Mouse (Mus musculus) forebrain, embryonic 14.5 days (tissue): ENCODE data around the gene Lrtm2. TPM values are rescaled to one million over a fixed set of nuclear protein-coding genes. Genes with fewer than 3 reads are reported as not detected.

Experiments
- ATAC-seq: fragments of 200-750 bp; cut with Nextera tagmentation; 2 replicates; pipeline ENCODE4 v1.8.0; 2017; ENCODE audit warnings: mild to moderate bottlenecking, moderate library complexity
- DNase-seq: peaks from one replicate; pipeline ENCODE4 v3.0.0-alpha.2; 2015; ENCODE audit warnings: low spot score
- H3K27ac ChIP-seq: fragments of 300-500 bp; sonication (generic); 2 replicates; pipeline ENCODE4 v1.5.1; 2014; ENCODE audit warnings: low read depth, mild to moderate bottlenecking, control low read depth, low read length, moderate library complexity
- H3K27me3 ChIP-seq: fragments of 300-500 bp; sonication (generic); replicated peaks from 2 replicates; pipeline ENCODE4 v1.6.1; 2014; ENCODE audit warnings: low read length, control low read depth, mixed read lengths; ENCODE audit not compliant: control insufficient read depth, insufficient read depth
- H3K36me3 ChIP-seq: fragments of 300-500 bp; sonication (generic); 2 replicates; pipeline ENCODE4 v1.6.1; 2014; ENCODE audit warnings: low read length, control low read depth; ENCODE audit not compliant: control insufficient read depth, insufficient read depth
- H3K4me1 ChIP-seq: fragments of 300-500 bp; sonication (generic); 2 replicates; pipeline ENCODE4 v1.6.1; 2014; ENCODE audit warnings: antibody characterized with exemption, low read length, control low read depth; ENCODE audit not compliant: control insufficient read depth, insufficient read depth
- H3K4me2 ChIP-seq: fragments of 300-500 bp; sonication (generic); 2 replicates; pipeline ENCODE4 v1.6.1; 2014; ENCODE audit warnings: mild to moderate bottlenecking, control low read depth, low read length
- H3K4me3 ChIP-seq: fragments of 300-500 bp; sonication (generic); 2 replicates; pipeline ENCODE4 v1.5.1; 2014; ENCODE audit warnings: low read depth, low read length, control low read depth
- H3K9ac ChIP-seq: fragments of 300-500 bp; sonication (generic); 2 replicates; pipeline ENCODE4 v1.6.1; 2014; ENCODE audit warnings: mild to moderate bottlenecking, low read length, control low read depth, moderate library complexity
- H3K9me3 ChIP-seq: fragments of 300-500 bp; sonication (generic); replicated peaks from 2 replicates; pipeline ENCODE4 v1.6.1; 2016; ENCODE audit warnings: low read length, control low read depth, mixed read lengths; ENCODE audit not compliant: control insufficient read depth
- WGBS: fragments of 180-500 bp; shearing (Covaris S2); extraction: QIAGEN DNeasy Blood & Tissue Kit; methylation state at CpG from one replicate; pipeline ENCODE4 v1.1.7; 2014; 5-methylcytosine and 5-hydroxymethylcytosine counted together
- polyA plus RNA-seq: library from polyadenylated mRNA; unstranded; fragments of >200 nt; fragmentation: Nextera tagmentation; extraction: Ambion mirVana; gene quantifications from 2 replicates; pipeline ENCODE4 v1.2.1, GENCODE M21; 2014

The Lrtm2 gene
- polyA plus RNA-seq, 1 experiment from 2014 or later: 2.7 TPM

DNA sequence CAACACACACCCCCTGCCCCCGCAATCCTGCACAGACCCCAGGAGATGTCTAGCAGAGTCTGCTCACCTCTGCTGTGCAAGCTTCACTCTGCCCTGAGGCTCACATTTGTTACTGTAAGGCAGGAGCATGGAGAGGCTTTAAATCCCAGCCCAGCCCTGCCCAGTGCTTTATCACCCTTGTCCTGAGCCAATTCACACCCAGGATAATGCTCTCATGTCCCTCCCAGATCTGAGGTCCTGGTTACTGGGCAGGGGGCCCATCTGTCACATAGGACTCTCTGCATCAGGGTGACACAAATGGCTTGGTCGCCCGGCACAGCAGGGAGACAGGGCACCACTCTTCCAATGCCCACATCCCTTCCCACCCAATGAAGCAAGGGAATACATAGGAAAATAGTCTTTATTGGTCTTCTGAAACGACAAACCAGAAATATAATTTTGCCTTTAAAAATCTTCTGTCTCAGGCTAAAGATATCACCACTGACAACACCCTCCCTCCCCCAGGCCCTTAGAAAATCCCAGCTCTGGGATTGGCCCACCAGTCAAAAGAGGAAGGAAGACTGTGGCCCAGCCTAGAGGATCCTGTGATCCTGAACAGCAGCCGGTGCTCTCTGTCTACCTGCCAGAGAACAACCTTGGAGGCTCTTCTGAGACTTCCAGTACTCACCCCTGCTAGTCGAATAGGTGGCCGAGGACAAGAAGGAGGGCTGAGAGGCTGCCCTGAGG is 15.7 kb downstream of the Lrtm2 start:
- Histone ChIP-seq H3K4me3 (no peak overlapping the region), H3K27me3 (no peaks in the 10 kb centered on the region), H3K9me3 (no peaks in the 10 kb centered on the region), H3K4me1 (peaks cover 23% of the 10 kb centered on the region), H3K9ac (no peak overlapping the region), H3K4me2 (no peak overlapping the region), H3K36me3 (no peaks in the 10 kb centered on the region), H3K27ac (no peak overlapping the region)
- ATAC-seq: no peak
- no peak for DNase-seq
- WGBS: 72% methylated on average over 7 of the region's 7 CpGs

DNA sequence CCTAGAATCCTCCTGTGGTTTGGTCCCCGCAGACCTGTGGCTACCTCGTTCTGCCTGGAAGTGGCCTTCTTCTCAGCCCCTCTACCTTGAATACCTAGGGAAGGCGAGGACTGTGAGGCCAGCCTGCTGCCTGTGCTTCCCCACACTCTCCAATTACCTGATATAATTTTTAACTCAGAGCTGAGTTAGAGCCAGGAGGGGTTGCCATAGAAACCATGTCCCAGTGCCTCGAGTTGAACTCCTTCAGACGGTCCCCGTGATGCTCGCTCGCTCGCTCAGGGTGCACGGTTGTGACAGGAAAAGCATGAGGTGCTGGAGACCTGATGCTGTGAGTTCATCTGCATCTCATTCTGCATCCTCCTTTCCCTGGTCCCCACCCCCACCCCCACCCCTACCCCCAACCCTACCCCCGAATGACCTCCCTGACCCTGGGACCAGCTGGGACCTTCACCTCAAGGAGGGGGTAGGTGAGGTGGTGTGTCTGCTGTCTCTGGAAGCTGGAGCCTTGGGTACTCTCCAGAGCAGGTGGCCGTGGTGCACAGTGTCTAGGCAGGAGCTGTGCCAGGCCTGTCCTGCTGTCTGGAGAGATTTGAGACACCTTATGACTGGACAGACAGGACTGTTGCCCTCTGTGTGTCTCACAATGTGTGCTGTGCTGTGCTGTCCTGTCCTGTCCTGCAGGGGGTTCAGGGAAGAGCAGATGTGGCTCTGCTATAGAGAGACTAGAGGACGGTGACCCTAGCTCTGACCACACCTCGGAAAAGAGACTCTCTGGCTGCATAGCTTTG is 16.8 kb downstream of the Lrtm2 start:
- Histone ChIP-seq H3K27me3 (no peaks in the 10 kb centered on the region), H3K4me1 (peaks cover 23% of the 10 kb centered on the region), H3K27ac (peak overlapping the region; percentile 60), H3K36me3 (no peaks in the 10 kb centered on the region), H3K4me2 (no peak overlapping the region), H3K9ac (no peak overlapping the region), H3K4me3 (no peak overlapping the region), H3K9me3 (no peaks in the 10 kb centered on the region)
- ATAC-seq: peak; percentile 74
- 52% methylated on average over 14 of the region's 14 CpGs for WGBS
- DNase-seq: peak; percentile 76

DNA sequence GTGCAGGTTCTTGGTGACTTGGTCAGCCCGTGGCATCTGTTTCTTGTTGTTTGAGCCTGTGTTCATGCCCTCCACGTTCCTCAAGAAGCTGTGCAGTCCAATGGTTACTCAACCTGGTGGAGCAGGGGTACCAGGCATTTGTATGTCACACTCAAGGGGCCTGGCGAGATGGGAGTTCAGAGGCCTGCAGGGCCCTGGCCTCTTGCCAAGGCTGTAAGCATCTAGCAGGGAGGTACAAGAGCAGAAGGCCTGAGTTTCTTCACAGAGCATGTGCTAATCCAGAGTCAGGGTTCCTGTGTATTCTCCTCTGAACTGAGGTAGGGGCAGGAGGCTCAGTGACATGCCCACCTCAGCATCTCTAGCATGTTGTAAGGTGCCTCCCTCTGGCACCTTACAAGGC is 17.5 kb downstream of the Lrtm2 start:
- H3K9me3 ChIP-seq: no peaks in the 10 kb centered on the region
- ATAC-seq (0 out of 2 replicates have a peak, but pooled peaks have one; percentile 9), DNase-seq (peak; percentile 39)
- no peak overlapping the region for H3K9ac ChIP-seq
- H3K27me3 ChIP-seq: no peaks in the 10 kb centered on the region
- H3K36me3 ChIP-seq: no peaks in the 10 kb centered on the region
- no peak overlapping the region for H3K4me3 ChIP-seq
- WGBS: 59% methylated on average over 3 of the region's 3 CpGs
- H3K4me1 ChIP-seq: peaks cover 19% of the 10 kb centered on the region
- peak overlapping the region; percentile 60 for H3K27ac ChIP-seq
- no peak overlapping the region for H3K4me2 ChIP-seq

DNA sequence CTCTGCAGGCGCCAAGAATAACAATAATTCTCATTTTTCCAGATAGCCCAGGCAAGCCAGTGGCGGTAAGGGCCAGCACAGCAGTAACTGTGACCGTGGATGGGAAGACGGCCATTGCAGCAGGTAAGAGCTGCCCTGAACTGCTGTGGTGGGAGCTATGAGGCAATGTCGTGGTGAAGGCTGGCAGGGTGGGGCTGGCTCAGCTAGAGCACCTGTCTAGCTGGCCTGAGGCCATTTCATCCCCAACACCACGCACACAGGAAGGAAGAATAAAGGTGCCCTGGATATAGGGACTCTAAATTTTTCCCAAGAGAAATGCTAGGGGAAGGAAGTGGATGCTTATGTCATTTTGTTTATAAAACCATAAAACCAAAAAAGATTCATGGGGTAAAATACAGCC is 18.2 kb downstream of the Lrtm2 start:
- H3K9me3 ChIP-seq: no peaks in the 10 kb centered on the region
- 91% methylated on average over 6 of the region's 6 CpGs for WGBS
- ATAC-seq: no peak
- no peaks in the 10 kb centered on the region for H3K36me3 ChIP-seq
- no peak overlapping the region for H3K4me2 ChIP-seq
- no peak for DNase-seq
- no peak overlapping the region for H3K9ac ChIP-seq
- no peaks in the 10 kb centered on the region for H3K27me3 ChIP-seq
- peaks cover 15% of the 10 kb centered on the region for H3K4me1 ChIP-seq
- no peak overlapping the region for H3K4me3 ChIP-seq
- no peak overlapping the region for H3K27ac ChIP-seq

DNA sequence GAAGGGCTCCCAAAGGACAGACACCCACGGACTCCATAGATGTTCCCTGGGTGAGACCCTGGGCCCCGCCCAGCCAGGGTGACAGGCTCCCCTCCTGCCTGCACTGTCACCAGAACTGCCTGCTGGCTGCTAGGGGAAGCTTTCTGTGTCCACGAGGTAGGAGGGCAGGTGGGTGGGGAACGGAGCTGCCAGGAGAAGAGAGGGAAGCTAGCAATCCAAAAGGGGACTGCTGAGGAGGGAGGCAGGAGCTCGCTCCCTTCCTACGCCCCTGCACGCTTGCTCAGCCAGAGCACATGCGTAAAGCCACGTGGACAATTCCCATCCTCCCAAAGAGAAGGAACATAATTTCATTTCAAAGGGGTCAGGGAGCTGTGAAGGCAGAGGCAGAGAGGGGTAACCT is 20.4 kb downstream of the Lrtm2 start:
- Histone ChIP-seq H3K9ac (no peak overlapping the region), H3K36me3 (no peaks in the 10 kb centered on the region), H3K4me3 (no peak overlapping the region), H3K9me3 (no peaks in the 10 kb centered on the region), H3K27ac (no peak overlapping the region), H3K4me1 (peaks cover 15% of the 10 kb centered on the region), H3K27me3 (no peaks in the 10 kb centered on the region), H3K4me2 (no peak overlapping the region)
- DNase-seq (no peak), ATAC-seq (no peak)
- WGBS: 65% methylated on average over 9 of the region's 9 CpGs

DNA sequence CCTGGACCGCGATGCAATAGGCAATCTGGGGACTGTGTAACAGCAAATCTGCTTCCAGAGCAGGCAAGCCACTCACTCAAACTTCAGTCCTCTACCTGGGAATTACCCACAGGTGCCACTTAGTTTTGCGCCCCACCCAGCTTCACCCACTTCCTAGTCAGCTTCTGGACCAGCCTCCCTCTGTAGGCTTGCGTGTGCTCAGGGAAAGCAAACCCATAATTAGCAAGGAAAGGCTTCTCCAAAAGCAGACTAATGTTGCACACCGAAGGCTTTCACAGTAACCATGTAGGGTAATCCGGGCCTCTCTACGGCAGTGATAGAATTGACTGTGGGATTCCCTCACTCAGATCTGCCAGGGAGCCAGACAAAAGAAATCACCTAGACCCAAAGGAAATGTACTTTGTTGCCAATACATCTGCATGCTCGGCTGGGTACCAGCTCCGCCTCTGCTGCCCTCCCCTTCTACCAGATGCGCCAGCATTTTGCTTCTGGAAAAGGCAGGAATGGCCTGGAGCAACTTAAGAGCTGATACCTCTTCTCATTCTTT is 22.6 kb downstream of the Lrtm2 start:
- no peaks in the 10 kb centered on the region for H3K27me3 ChIP-seq
- no peaks in the 10 kb centered on the region for H3K9me3 ChIP-seq
- peaks cover 2% of the 10 kb centered on the region; the same call in 1 of the 2 replicates for H3K4me1 ChIP-seq
- no peak overlapping the region for H3K4me2 ChIP-seq
- no peaks in the 10 kb centered on the region for H3K36me3 ChIP-seq
- no peak overlapping the region for H3K4me3 ChIP-seq
- H3K9ac ChIP-seq: no peak overlapping the region
- 38% methylated on average over 10 of the region's 10 CpGs for WGBS
- DNase-seq (no peak), ATAC-seq (no peak)
- H3K27ac ChIP-seq: no peak overlapping the region

DNA sequence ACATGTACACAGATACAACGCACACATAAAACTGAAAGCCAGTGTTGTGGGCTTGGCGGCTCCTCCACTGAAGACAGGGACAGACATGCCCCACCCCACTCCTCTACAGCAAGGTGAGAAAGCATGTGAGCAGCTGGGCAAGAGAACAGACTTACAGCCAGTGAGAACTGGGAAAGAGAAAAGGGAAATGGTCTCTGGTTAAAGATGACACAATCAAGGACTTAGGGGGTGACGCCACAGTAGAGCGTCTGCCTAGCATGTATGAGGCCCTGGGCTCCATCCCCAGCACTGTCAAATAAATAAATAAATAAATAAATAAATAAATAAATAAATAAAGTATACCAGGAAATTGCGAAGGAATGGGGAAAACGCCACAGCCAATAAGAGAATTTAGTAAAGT is 27.2 kb downstream of the Lrtm2 start:
- H3K27me3 ChIP-seq: no peaks in the 10 kb centered on the region
- H3K9ac ChIP-seq: no peak overlapping the region
- H3K27ac ChIP-seq: no peak overlapping the region
- H3K9me3 ChIP-seq: no peaks in the 10 kb centered on the region
- 92% methylated on average over 6 of the region's 6 CpGs for WGBS
- H3K36me3 ChIP-seq: no peaks in the 10 kb centered on the region
- H3K4me3 ChIP-seq: no peak overlapping the region
- no peak overlapping the region for H3K4me2 ChIP-seq
- ATAC-seq (no peak), DNase-seq (no peak)
- no peaks in the 10 kb centered on the region for H3K4me1 ChIP-seq

DNA sequence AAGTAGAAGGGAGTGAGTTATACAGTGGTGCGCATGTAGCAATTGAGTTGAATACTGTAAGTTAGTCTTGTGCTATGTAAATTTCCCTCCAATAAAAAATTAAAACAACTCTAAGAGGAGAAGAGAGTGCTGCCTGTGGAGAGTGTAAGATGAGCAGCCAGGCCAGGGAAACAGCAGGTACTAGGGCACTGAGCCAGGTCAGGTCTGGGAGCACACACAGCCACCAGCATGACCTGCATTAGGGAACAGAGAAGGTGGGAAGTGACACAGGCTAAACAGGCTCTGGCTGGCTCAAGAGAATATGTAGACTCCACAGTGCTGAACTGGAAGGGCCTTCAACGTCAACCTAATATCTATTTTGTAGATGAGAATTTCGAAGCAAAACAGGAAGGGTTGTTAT is 29.3 kb downstream of the Lrtm2 start:
- Histone ChIP-seq H3K9me3 (no peaks in the 10 kb centered on the region), H3K4me1 (no peaks in the 10 kb centered on the region), H3K27ac (no peak overlapping the region), H3K9ac (no peak overlapping the region), H3K4me3 (no peak overlapping the region), H3K36me3 (no peaks in the 10 kb centered on the region), H3K4me2 (no peak overlapping the region), H3K27me3 (no peaks in the 10 kb centered on the region)
- DNase-seq: no peak
- ATAC-seq: no peak
- WGBS: 94% methylated on average over 3 of the region's 3 CpGs

DNA sequence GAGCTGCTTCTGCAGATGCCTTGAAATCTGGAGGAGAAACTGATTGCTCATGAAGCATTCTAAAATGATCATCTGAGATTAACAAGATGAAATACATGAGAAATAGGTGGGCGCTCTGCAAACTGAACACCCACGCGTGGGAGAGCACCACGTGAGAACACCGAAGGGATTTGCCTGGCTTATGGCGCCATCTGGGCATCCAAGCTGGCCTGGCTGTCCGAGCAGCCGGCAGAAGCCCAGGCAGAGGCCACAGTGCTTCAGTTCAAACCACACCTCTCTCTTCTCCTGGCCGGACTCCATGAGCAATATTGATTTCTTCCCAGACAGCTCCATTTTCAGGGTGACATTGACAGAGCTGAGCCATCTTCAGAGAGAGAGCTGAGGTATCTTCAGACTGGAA is 49.8 kb downstream of the Lrtm2 start:
- no peaks in the 10 kb centered on the region for H3K27me3 ChIP-seq
- ATAC-seq (no peak), DNase-seq (peak; percentile 6)
- no peak overlapping the region for H3K4me3 ChIP-seq
- no peaks in the 10 kb centered on the region for H3K9me3 ChIP-seq
- H3K27ac ChIP-seq: no peak overlapping the region
- H3K36me3 ChIP-seq: no peaks in the 10 kb centered on the region
- H3K4me1 ChIP-seq: no peaks in the 10 kb centered on the region
- H3K4me2 ChIP-seq: no peak overlapping the region
- H3K9ac ChIP-seq: no peak overlapping the region
- WGBS: 79% methylated on average over 9 of the region's 9 CpGs
